ENCODE assay signal across 10 mouse cellular contexts in genomic region chr1:180406336-180407035, GRCm38 (mm10).
DNase-seq lines count a peak whose midpoint lies in the region; ATAC-seq and TF ChIP-seq lines count a peak whose summit lies in the region.
"Had no signal": no experiment of that assay in that cellular context is flagged by ENCODE, and none has a peak within 500 bp of the region (broad histone marks: within the 10 kb centered on the region; RNA-seq: fewer than 3 reads in every experiment).

No protein-coding gene starts in this region.

- ATAC-seq in hindbrain, embryonic 16.5 days = no peak
- no peak for ATAC-seq in granulocyte monocyte progenitor cell, adult 5-6 weeks (replicated peaks; ENCODE audit: poor library complexity, severe bottlenecking)

- H3K27ac ChIP-seq in heart, embryonic 10.5 days = peak overlapping the region; percentile 37; the same call in 1 of the 2 replicates
- H3K27ac ChIP-seq in left cerebral cortex, adult 2 months = peak overlapping the region; percentile 69
- peak overlapping the region; percentile 97 for H3K27ac ChIP-seq in brown adipose tissue, adult 24 weeks (replicated peaks; ENCODE audit: low read depth, low read length)
- peak overlapping the region; percentile 46 for H3K27ac ChIP-seq in hindbrain, embryonic 16.5 days (ENCODE audit: low read depth, low read length)

- H3K4me2 ChIP-seq in hindbrain, embryonic 16.5 days (ENCODE audit: low read length) = peak overlapping the region; percentile 37

- intact Hi-C loops in heart, postnatal 14 days (cut with DNase I) = loop anchor here (1.0 to 2.0 kb wide), 4 partner anchors 16 to 138 kb away; no protein-coding TSS in a partner anchor
- intact Hi-C loops in left cerebral cortex, adult 2 months (cut with DNase I) = loop anchor here (1.0 to 5.0 kb wide), 2 partner anchors 138 to 239 kb away; no protein-coding TSS in a partner anchor
- intact Hi-C loops in left cerebral cortex, postnatal 4 days (cut with DNase I) = loop anchor here (5.0 kb wide), 1 partner anchor 139 kb away; no protein-coding TSS in a partner anchor

- peaks cover 74% of the 10 kb centered on the region for H3K4me1 ChIP-seq in heart, embryonic 10.5 days
- peaks cover 70% of the 10 kb centered on the region for H3K4me1 ChIP-seq in brown adipose tissue, adult 24 weeks (ENCODE audit: control insufficient read depth, insufficient read depth, insufficient read length, low read length)
- peaks cover 10% of the 10 kb centered on the region for H3K4me1 ChIP-seq in hindbrain, embryonic 16.5 days (ENCODE audit: control insufficient read depth, insufficient read depth, low read depth, low read length)

- H3K9ac ChIP-seq in hindbrain, embryonic 16.5 days (ENCODE audit: low read depth, low read length) = no peak overlapping the region
- H3K9ac ChIP-seq: forebrain, postnatal 0 days had no signal

- no peaks in the 10 kb centered on the region for H3K9me3 ChIP-seq in heart, embryonic 10.5 days
- H3K9me3 ChIP-seq in hindbrain, embryonic 16.5 days (ENCODE audit: control insufficient read depth, low read length) = no peaks in the 10 kb centered on the region
- H3K9me3 ChIP-seq: megakaryocyte, embryonic 14.5 days had no signal

- H3K36me3 ChIP-seq in heart, embryonic 10.5 days = no peaks in the 10 kb centered on the region
- H3K36me3 ChIP-seq in hindbrain, embryonic 16.5 days (ENCODE audit: control insufficient read depth, insufficient read depth, low read length) = no peaks in the 10 kb centered on the region

- TF ChIP-seq CTCF in left cerebral cortex, adult 2 months (IDR thresholded peaks at IDR 0.05) = no peak

- no peak overlapping the region for H3K4me3 ChIP-seq in heart, embryonic 10.5 days
- no peak overlapping the region for H3K4me3 ChIP-seq in left cerebral cortex, adult 2 months
- H3K4me3 ChIP-seq in brown adipose tissue, adult 24 weeks (ENCODE audit: insufficient read depth, low read depth, low read length) = peak overlapping the region; percentile 2
- H3K4me3 ChIP-seq in hindbrain, embryonic 16.5 days (ENCODE audit: low read length) = no peak overlapping the region

- no peak for DNase-seq in heart, embryonic 10.5 days (ENCODE audit: low spot score)
- DNase-seq in heart, postnatal 14 days = no peak
- no peak for DNase-seq in left cerebral cortex, adult 2 months (ENCODE audit: extremely low spot score in 1 of 2, low spot score in 2 of 2)
- no peak for DNase-seq in left cerebral cortex, postnatal 4 days
- DNase-seq in urinary bladder, postnatal 36 days (ENCODE audit: low spot score in 2 of 2) = no peak

- 63% methylated on average over 11 of the region's 11 CpGs for WGBS in heart, embryonic 10.5 days
- 72% methylated on average over 11 of the region's 11 CpGs for WGBS in hindbrain, embryonic 16.5 days

- H3K27me3 ChIP-seq in heart, embryonic 10.5 days (ENCODE audit: insufficient read depth, poor library complexity, severe bottlenecking) = no peaks in the 10 kb centered on the region
- no peaks in the 10 kb centered on the region for H3K27me3 ChIP-seq in hindbrain, embryonic 16.5 days (replicated peaks; ENCODE audit: control insufficient read depth, insufficient read depth, low read length)
- H3K27me3 ChIP-seq: megakaryocyte, embryonic 14.5 days had no signal

Comparison
In these comparisons a context has a peak if more than half of its experiments do, and no peak if none do; other contexts are left out.
1. H3K27ac ChIP-seq: peak in every context shown above with its lines; median percentile 97 in brown adipose tissue, adult 24 weeks; 69 in left cerebral cortex, adult 2 months; 46 in hindbrain, embryonic 16.5 days; 37 in heart, embryonic 10.5 days.